Mouse (Mus musculus) layer of hippocampus, postnatal 36 days (tissue): ENCODE results near the gene Plagl1. TPM values are rescaled to one million over a fixed set of nuclear protein-coding genes. Genes with fewer than 3 reads are reported as not detected.

Source experiments
- DNase-seq, 2 experiments: peaks; one replicate each; pipeline ENCODE4 v3.0.0; 2022
- total RNA-seq, 2 experiments: library from RNA; stranded (reverse); gene quantifications; 2 replicates each; pipeline ENCODE4 v1.2.3; 2021

Gene Plagl1
- total RNA-seq, 2 experiments from 2014 or later: 23.7 to 26.6 TPM

DNA sequence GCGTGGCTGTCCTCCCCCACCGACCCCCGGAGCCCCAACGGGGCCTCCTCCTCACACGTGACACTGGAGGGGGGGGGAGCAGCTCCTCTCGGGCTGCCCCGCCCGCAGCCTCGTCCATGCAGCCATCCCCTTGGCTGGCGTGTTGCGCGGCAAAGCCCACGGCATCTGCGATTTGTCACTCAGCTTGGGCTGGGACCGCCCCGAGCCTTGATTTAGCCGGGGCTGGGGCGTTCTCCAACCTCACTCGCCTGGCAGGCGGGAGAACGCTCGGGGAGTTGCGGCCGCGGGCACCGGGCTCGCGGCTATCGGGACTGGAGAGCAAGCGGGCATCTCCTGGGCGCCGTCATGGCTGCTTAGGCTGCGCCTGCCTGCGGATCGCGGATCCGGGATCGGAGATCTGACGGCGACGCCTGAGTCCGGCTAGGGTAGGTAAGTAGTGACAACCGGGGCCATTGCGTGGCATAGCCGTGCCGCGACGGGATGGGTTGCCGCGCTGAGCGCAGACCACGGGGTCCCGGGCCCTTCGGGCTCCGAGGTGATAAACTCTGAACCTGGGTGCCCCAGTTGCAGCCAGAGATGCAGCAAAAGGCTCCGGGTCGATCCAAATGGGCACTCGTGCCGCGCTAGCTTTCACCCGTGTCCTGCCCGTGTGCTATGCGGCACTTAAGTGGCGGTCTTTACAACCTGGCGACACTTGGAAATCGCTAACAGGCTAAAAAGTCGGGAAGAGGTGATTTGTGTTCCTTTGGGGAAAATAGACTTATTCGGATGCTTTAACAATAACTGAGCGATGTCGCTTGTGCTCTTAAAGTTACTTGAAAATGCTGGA lies 30.5 kb downstream of the Plagl1 start:
- DNase-seq: peak; percentile 71 to 73

DNA sequence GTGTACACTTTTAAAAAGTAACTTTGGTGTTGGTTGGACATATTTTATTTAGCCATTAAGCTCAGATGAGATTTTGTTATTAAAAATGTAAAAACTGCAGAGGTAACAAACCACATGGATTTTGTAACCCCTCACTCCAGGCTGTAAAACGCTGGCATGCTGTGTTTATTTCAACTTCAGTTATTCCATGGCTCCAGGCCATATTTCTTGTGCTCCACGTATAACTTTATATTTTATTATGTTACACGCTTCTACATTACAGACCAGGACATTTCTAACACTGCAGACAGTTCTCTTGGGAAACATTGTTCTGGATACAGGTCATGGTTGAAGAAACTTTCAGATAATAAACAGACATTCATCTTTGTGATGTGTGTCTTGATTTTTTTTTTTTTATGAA lies 32.7 kb downstream of the Plagl1 start:
- DNase-seq: no peak

DNA sequence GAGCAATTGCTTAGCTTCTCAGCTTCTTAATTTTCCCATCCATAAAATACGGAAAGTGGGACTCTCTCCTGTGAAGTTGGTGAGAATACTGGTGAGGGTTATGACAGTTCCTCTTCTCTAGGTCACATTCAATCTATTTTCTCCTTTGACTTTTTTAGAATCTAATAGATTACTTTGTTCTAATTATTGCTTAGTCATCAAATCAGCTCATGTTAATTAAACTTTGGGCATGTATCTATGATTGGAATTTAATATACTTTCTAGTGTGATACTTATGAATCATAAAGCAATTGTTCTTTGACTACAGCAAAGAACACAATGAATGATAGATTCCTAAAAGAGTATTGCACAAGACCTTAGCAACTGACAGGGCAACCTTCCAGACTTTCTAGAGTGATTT lies 38.6 kb downstream of the Plagl1 start:
- no peak for DNase-seq

DNA sequence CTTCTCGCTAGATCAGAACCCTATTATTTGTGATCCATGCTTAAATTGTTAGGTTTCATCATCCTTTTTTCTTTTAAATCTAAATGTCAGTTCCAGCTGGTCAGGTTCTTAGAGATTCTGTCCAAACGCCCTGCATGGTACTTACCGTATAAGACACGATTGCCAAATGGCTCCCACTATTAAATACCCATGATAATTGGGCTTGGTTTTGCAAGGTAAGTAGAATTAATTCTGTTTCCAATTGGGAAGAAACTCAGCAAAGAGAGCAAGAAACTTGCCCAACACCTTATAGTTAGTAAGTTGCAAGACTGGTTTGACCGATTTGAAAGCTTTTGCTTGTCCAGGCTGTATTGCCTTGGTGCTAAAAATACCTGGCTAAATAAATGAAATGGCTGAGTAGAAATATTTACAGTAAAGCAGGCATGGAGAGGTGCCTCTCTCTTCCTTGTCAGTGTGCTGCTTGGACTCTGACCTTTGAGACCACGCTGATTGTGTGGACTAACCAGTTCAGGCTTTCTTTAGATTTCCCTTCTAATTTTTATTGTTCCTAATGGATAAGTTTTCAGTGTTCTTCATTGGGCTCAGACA lies 39.9 kb downstream of the Plagl1 start:
- DNase-seq: no peak

DNA sequence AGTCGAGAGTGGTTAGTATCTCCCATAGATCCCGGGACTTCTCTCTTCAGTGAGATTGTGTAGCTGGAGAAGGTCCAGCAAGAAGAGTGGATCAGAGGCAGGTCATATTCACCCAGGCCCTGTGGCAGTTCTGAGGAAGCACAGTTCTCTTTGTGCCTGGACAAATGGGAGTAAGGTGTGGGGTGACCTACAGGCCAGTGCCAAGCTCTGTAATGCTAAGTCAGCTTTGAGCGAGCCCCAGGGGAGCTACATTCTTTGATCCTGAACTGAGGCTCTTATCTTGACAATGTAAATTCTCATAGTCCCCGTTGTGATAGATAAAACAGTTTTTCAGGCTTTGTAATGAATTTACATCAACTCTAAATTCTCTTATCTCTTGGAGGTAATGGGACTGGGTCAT lies 42.1 kb downstream of the Plagl1 start:
- DNase-seq: no peak

DNA sequence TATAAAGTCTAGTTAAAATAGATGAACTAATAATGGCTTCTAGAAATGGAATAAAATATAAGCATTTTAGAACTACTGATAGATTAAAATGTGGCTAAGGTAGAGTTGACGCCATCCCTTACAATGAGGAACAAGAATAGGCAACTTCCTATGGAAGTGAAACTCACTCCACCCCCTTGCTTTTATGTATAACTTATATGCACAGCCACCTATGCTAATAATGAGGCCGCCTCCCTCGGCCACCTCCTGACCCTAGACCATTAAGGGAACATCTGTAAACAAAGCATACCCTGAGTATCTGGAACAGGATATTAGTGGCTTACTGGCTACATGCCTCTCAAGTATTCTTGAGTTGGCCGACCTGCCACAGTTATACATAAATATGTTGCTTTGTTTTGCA lies 43.5 kb downstream of the Plagl1 start:
- DNase-seq: no peak

DNA sequence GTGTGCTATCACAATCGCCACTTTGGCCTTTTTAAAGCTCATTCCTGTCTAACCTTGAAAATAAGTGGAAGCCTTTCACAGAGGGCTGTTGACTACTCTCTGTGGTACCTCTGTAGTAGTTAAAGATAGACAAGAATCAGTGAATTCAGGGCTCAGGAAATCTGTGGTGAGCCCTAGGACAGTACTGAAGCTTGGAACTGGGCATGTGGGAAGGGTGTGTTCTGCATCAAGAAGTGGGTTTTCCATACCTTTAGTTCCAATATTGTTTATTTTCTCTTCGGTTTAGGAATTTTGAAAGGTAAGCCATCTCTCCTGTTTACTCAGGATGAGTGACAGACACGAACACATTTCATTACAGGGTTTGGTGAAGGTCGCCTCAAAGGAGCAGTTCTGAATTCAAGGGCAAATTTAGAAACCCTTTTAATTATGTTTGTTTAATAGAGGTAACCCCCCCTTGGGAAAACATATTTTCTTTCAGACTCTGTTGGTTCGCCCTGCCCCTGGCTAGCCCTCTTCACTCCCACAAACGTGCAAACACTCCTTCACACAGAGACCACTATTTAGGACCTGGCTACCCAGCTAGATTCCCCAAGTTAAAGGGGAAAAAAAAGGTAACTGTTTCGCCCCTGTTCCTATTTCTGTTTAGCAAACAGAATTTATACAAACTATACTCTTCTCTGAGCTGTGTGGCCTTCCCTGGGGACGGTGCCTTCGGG lies 46.8 kb downstream of the Plagl1 start:
- DNase-seq: no peak

DNA sequence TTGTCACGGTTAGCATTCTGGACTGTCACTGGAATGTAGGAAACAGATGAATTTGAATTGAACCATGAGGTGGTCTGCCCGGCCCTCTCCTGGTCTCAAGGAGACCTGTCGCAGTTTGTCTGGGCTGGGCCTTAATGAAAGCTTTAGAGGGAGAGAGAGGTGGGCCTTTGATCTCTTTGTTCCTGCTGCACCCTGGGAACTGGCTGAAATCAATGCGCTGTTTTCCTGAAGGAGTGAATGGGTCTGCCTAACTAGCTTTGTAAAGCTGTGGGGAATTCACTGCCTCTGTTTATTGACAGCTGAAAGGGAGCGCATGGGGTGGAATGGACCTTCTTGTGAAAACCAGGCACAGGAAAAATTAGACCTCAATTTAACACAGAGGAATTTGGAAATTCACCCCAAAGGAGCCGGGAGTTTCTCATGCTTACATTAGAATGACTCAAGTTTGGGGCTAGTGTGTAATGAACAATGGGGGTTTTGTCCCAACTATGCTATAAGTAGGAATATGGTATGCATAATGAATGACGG lies 47.8 kb downstream of the Plagl1 start:
- DNase-seq: no peak

DNA sequence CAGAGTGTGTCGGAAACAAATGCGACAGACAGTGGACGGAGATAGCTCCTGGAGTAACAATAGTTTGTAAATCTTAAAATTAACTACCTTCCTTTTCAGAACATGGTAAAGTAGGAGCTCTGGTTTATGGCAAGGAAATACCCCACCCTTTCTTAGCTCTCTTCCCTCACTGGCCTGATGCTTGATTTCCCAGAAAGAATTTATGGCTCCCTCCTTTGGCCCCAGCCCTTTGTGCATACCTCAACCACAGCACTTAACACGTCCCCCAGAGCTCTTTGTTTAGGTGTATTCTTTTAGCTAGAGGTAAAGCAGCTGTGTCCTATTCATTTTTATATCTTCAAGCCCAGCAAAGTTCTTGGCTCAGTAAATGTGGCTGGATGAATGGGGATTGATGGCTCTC lies 48.5 kb downstream of the Plagl1 start:
- no peak for DNase-seq

DNA sequence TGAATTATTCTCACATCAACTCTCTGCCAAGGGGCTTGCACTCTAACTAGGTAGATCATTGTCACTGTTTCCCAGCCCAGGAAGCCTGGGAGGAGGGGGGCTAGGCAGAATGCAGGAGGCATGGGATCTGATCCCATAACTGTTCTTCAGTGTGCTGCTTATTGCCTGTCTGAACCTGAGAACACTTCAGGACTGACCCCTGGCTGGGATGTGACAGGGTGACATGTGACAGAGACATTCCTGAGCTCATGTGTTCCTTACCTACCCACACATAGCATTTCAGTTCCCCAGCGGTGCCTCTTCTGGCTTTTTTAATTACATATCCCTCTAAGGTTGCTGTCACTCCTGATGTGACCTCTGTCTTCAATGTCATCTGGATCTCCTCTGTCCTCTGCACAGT lies 49.5 kb downstream of the Plagl1 start:
- DNase-seq: no peak

DNA sequence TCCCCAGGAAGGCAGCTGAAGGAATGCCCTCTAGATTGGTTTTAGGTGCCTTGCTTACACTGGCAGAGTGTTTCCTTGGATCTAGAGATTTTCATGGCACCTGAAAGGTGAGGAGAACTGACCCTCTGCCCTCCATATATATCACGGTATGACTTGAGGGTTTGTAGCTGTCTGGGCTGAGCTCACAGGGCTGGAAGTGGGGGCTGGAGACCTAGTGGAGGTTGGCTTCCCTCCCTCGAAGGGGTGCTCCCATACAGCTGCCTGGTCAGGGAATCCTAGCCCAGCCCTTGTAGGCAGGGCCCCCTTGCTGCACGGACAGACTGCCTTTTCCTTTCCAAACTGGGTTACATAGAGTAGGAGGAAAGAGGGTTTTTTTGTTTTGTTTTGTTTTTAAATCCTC lies 52.5 kb downstream of the Plagl1 start:
- DNase-seq: no peak

DNA sequence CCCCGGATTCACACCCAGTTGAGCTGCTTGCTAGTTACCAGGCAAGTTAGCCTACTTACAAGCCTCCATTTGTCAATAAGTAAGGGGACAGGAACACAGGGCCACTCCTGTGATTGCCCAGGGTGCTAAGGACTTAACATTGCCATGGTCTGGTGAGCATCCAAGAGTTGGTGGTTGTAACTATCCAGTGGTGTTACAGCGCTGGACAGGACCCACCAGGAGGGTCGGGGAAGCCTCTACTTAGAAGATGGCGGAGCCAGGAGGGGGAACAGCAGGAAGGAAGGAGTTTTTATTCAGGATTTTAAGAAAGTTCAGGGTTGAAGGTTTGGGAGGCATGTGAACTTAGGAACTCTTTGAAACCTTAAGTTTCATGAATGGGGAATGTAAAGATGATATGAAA lies 53.3 kb downstream of the Plagl1 start:
- DNase-seq: no peak

DNA sequence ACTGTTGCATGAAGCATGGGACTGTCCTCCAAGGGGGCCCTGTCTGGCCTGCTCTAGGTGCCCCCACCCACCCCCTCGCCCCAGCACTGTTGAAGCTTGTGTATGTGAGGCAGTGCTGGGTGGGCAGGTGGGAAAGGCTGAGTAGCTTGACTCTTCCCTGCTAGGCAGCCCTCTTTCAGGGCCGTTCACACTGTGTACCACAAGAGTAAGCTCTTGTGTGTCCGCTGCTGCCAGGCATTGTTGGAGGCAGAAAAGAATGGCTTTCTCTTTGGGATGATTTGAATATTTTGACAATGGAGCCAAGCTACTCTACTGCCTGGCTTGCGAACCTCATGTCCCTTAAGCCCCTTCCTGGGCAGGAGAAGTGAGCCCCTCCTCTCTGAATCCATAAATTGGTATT lies 54.7 kb downstream of the Plagl1 start:
- DNase-seq: no peak

DNA sequence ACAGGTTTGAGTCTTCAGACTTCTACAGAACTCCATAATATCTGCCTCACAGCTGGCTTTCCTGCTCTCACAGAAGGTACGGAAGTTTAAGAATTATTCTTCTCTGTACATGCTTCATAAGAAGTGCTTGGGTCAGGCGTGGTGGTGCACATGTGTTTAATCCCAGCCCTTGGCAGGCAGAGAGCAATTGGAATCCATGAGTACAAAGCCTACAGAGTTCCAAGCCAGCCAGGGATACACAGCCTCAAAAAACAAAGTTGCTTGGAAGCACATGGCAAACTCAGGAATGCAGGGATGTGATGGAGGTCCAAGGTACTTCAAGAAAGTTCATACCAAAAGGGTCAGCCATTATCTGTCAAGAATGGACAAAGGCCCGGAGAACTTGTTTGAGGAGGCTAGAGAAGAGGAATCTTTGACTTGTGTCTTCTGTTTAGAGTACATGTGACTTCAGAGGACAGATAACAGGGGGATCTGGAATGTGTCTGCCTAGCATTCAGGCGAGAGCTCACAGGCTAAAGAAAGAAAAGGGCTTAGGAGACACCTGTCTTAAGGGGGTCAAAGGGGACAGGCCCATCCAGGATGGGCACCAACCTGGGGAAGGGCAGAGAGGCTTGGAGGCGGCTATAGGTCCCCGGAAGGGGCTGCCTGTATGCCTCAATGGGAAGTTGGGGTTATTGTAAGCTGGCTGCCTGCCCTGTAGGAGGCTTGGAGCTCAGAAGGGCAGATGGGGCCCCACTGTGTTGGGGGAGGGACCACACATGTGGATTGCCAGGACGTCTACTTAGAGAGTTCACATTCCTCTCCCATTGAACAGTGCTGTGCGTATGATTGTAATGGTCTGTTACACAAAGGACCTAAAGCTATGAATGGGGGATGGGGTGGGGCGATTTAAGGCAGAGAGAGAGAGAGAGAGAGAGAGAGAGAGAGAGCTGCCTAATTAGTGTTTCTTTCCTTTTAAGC lies 56.7 kb downstream of the Plagl1 start:
- no peak for DNase-seq

DNA sequence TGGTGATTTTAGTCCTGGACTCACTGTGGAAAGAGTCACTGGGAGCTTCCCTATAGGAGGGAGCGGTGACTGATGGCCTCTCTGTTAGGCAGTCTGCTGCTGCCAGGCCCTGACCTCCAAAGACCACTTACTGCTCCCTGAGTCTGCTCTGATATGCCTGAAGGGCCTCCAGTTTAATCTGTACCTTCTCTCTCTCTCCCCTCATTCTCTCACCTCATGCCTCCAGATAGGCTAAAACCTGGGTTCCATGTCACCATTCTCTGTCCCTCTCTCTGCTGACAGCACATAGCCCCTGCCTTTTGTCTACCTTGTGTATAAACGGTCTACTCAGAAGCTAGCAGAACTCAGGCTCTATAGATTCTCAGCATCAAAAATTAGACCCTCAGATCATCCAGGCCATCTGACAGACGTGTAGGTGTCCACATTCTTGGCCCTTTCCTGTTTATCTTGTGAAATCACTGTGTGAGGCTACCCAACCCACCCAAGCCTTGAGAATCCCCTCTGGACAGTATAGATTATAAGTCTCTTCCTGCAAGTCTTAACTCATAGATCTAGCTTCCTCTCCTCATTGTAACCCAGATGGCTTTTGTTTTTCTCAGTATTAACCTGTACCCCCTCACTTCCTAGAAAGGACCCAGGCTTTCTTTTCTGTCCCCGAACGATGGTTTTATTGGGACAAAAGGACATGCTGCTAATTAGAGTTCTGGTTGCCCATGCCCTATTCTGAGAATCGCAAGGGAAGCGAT lies 57.9 kb downstream of the Plagl1 start:
- DNase-seq: no peak

DNA sequence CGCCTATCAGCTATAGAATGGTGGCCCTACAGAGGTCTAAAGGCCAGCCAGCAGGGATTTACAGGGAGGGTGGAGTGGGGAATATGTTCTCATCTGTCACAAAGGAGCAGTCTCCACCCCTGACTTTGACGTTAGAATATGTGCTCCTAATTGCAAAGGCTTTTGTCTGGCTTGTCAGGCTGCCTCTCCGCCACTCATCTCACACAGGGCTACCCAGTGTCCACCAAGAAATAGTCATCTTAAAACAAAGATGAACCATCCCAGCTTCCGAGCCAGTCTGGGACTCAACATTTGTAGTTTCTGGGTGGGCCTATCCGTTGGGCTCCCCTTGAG lies 58.4 kb downstream of the Plagl1 start:
- DNase-seq: no peak

DNA sequence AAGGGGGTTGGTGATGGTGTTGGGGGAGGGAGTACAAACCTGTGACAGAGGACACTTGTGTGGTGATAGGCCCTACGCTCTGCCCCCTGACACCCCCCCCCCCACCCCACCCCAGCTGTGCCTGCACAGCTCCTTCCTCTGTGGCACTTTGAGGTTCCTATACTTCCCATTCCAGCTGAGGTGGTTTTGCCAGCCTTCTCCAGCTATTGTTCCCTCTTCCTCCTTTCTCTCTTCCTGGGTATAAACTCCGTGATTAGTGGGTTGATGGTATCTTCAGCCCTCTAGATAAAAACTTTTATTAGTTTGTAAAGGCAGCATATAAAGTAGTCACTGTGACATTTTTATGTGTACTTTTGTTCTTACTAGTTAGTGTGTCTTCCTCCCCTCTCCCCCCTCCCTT lies 59.0 kb downstream of the Plagl1 start:
- no peak for DNase-seq

DNA sequence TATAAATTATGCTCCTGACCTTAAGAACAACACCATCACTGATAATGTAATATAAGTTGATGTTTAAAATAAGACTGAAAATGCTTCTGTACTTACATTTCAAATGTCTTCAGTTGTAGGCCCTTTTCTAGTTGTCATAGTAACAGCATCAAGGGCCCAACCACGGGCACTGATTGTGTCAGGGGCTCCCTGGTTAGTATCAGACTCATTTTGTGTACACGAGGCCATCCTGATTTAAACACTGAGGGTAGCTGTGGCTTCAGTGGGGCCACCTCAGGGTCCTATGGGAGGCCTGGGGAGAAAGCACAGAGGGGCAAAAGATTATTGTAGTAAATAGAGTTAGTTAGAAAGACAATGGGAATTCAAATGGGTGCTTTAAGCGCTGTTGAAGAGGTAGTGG lies 65.5 kb downstream of the Plagl1 start:
- no peak for DNase-seq

DNA sequence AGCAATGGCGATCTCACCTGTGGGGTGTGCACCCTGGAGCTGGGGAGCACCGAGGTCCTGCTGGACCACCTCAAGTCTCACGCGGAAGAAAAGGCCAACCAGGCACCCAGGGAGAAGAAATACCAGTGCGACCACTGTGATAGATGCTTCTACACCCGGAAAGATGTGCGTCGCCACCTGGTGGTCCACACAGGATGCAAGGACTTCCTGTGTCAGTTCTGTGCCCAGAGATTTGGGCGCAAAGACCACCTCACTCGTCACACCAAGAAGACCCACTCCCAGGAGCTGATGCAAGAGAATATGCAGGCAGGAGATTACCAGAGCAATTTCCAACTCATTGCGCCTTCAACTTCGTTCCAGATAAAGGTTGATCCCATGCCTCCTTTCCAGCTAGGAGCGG lies 67.0 kb downstream of the Plagl1 start:
- no peak for DNase-seq

DNA sequence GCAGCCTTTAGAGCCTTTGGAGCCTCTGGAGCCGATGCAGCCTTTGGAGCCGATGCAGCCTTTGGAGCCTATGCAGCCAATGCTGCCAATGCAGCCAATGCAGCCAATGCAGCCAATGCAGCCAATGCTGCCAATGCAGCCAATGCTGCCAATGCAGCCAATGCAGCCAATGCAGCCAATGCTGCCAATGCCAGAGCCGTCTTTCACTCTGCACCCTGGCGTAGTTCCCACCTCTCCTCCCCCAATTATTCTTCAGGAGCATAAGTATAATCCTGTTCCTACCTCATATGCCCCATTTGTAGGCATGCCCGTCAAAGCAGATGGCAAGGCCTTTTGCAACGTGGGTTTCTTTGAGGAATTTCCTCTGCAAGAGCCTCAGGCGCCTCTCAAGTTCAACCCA lies 67.6 kb downstream of the Plagl1 start:
- no peak for DNase-seq

DNA sequence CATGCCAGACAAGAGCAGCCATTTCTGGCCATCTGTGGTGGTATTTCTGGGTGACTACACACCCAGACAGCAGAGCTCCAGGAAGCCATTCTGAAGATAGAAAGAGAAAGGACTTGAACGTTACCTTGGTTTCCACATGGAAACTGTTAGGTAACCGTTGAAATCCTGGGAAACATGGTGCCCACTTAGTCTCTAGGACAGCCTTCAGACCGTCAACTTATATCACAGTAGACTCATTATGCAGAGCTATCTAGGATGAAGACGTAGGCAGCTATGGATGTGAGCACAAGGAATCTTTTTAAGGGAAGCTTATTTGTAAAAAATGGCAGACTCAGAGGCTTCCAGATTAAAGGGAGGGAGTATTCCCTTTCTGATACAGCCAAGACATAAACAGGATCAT lies 73.5 kb downstream of the Plagl1 start:
- DNase-seq: no peak

DNA sequence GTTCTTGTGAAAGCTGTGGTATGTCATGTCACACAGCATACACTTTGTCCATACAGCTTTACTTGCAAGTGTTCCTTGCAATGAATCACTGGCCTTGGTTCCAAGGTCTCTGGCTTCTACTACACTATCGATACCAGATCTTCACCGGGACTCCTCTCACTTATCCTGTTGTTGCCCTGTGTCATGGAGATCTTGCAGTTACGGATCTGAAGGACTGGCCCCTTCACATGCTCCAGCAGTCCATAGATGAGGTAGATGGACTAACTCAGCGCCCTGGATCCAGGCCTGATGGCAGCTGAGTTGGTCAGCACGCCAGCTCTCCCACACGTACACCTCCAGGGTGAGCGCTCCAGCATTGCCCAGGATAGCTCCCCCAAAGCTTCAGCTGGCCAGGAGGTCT lies 75.0 kb downstream of the Plagl1 start:
- no peak for DNase-seq
